Mouse (Mus musculus): ENCODE results near the gene Slc3a1. TPM values are rescaled to one million over a fixed set of nuclear protein-coding genes. Genes with fewer than 3 reads are reported as not detected.

The Slc3a1 gene
- polyA plus RNA-seq, 1 experiment = 0.33 TPM

GRCm38 (mm10) chr17:85033087-85033486, 4.9 kb downstream of the Slc3a1 start:
- Histone ChIP-seq H3K4me3 (ENCODE audit: extremely low read depth, insufficient read depth, insufficient read length) (no peak overlapping the region), H3K4me1 (ENCODE audit: control insufficient read depth, insufficient read depth, insufficient read length) (no peaks in the 10 kb centered on the region), H3K27ac (ENCODE audit: insufficient read depth, low read length) (no peak overlapping the region), H3K36me3 (ENCODE audit: control insufficient read depth, insufficient read depth, low read length) (no peaks in the 10 kb centered on the region), H3K27me3 (ENCODE audit: control insufficient read depth, insufficient read depth, low read length) (no peaks in the 10 kb centered on the region; the same call in 1 of the 2 replicates)
- 88% methylated on average over 3 of the region's 3 CpGs for WGBS
- no peak for TF ChIP-seq POLR2A (IDR thresholded peaks at IDR 0.05; ENCODE audit: low read depth, low read length)
- no peak for TF ChIP-seq CTCF (IDR thresholded peaks at IDR 0.05; ENCODE audit: extremely low read depth, insufficient read depth, insufficient read length, insufficient replicate concordance)
- DNase-seq (ENCODE audit: low read depth in 1 of 2, low spot score in 2 of 2) = no peak

GRCm38 (mm10) chr17:85034068-85034467, 5.9 kb downstream of the Slc3a1 start:
- TF ChIP-seq CTCF (IDR thresholded peaks at IDR 0.05; ENCODE audit: extremely low read depth, insufficient read depth, insufficient read length, insufficient replicate concordance) = no peak
- TF ChIP-seq POLR2A (IDR thresholded peaks at IDR 0.05; ENCODE audit: low read depth, low read length) = no peak
- no peak overlapping the region for H3K4me3 ChIP-seq (ENCODE audit: extremely low read depth, insufficient read depth, insufficient read length)
- no peaks in the 10 kb centered on the region for H3K36me3 ChIP-seq (ENCODE audit: control insufficient read depth, insufficient read depth, low read length)
- H3K27me3 ChIP-seq (ENCODE audit: control insufficient read depth, insufficient read depth, low read length) = no peaks in the 10 kb centered on the region; the same call in 1 of the 2 replicates
- no peak for DNase-seq (ENCODE audit: low read depth in 1 of 2, low spot score in 2 of 2)
- H3K4me1 ChIP-seq (ENCODE audit: control insufficient read depth, insufficient read depth, insufficient read length) = no peaks in the 10 kb centered on the region
- H3K27ac ChIP-seq (ENCODE audit: insufficient read depth, low read length) = no peak overlapping the region
- 72% methylated on average over 11 of the region's 11 CpGs for WGBS

DNA sequence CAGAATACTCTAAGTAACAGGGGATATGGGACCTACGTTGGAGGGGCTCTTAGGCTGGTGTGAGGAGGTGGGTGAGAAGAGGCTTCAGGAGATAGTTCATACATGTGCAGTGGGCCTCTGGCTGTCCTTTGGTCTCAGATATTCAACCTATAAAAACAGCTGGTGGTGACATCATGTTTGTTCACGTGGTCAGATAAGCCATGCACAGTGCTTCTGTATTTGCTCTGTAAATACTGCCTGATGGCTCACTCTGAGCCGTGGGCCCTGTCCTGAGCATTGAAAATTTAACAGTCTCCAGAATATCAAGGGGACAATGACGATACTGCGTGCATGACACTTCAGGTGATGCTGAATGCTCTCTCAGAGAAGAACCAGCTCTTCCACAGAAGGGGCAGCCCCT, 9.7 kb downstream of the Slc3a1 start:
- WGBS = 91% methylated on average over 5 of the region's 5 CpGs
- H3K36me3 ChIP-seq (ENCODE audit: control insufficient read depth, insufficient read depth, low read length) = no peaks in the 10 kb centered on the region

GRCm38 (mm10) chr17:85038311-85038710, 10.1 kb downstream of the Slc3a1 start:
- H3K4me3 ChIP-seq (ENCODE audit: extremely low read depth, insufficient read depth, insufficient read length) = no peak overlapping the region
- no peaks in the 10 kb centered on the region for H3K27me3 ChIP-seq (ENCODE audit: control insufficient read depth, insufficient read depth, low read length)
- no peak for DNase-seq (ENCODE audit: low read depth in 1 of 2, low spot score in 2 of 2)
- 91% methylated on average over 4 of the region's 4 CpGs for WGBS
- H3K36me3 ChIP-seq (ENCODE audit: control insufficient read depth, insufficient read depth, low read length) = no peaks in the 10 kb centered on the region
- no peaks in the 10 kb centered on the region for H3K4me1 ChIP-seq (ENCODE audit: control insufficient read depth, insufficient read depth, insufficient read length)
- H3K27ac ChIP-seq (ENCODE audit: insufficient read depth, low read length) = no peak overlapping the region
- no peak for TF ChIP-seq CTCF (IDR thresholded peaks at IDR 0.05; ENCODE audit: extremely low read depth, insufficient read depth, insufficient read length, insufficient replicate concordance)
- no peak for TF ChIP-seq POLR2A (IDR thresholded peaks at IDR 0.05; ENCODE audit: low read depth, low read length)

More for the DNA sequence above, 9.7 kb downstream of the Slc3a1 start:
- TF ChIP-seq CTCF (IDR thresholded peaks at IDR 0.05; ENCODE audit: extremely low read depth, insufficient read depth, insufficient read length, insufficient replicate concordance) (no peak), POLR2A (IDR thresholded peaks at IDR 0.05; ENCODE audit: low read depth, low read length) (no peak)
- H3K4me3 ChIP-seq (ENCODE audit: extremely low read depth, insufficient read depth, insufficient read length) = no peak overlapping the region
- no peak for DNase-seq (ENCODE audit: low read depth in 1 of 2, low spot score in 2 of 2)
- H3K27me3 ChIP-seq (ENCODE audit: control insufficient read depth, insufficient read depth, low read length) = no peaks in the 10 kb centered on the region
- no peak overlapping the region for H3K27ac ChIP-seq (ENCODE audit: insufficient read depth, low read length)
- H3K4me1 ChIP-seq (ENCODE audit: control insufficient read depth, insufficient read depth, insufficient read length) = no peaks in the 10 kb centered on the region

DNA sequence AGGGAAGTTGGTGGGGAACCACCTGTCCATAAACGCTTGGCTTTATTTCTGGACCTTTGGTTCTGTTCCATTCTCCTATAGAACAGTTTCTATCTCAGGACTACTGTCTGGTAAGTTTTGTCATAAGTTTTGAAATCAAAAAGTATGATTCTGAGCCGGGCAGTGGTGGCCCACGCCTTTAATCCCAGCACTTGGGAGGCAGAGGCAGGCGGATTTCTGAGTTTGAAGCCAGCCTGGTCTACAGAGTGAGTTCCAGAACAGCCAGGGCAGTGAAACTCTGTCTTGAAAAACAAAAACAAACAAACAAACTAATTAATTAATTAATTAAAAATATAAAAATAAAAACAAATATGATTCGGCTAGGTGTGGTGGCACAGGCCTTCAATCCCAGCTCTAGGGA, 10.6 kb downstream of the Slc3a1 start:
- TF ChIP-seq POLR2A (IDR thresholded peaks at IDR 0.05; ENCODE audit: low read depth, low read length) = no peak
- no peak for TF ChIP-seq CTCF (IDR thresholded peaks at IDR 0.05; ENCODE audit: extremely low read depth, insufficient read depth, insufficient read length, insufficient replicate concordance)
- 91% methylated on average over 5 of the region's 5 CpGs for WGBS
- Histone ChIP-seq H3K36me3 (ENCODE audit: control insufficient read depth, insufficient read depth, low read length) (no peaks in the 10 kb centered on the region), H3K4me3 (ENCODE audit: extremely low read depth, insufficient read depth, insufficient read length) (no peak overlapping the region), H3K4me1 (ENCODE audit: control insufficient read depth, insufficient read depth, insufficient read length) (no peaks in the 10 kb centered on the region), H3K27ac (ENCODE audit: insufficient read depth, low read length) (no peak overlapping the region), H3K27me3 (ENCODE audit: control insufficient read depth, insufficient read depth, low read length) (no peaks in the 10 kb centered on the region)
- DNase-seq (ENCODE audit: low read depth in 1 of 2, low spot score in 2 of 2) = no peak

DNA sequence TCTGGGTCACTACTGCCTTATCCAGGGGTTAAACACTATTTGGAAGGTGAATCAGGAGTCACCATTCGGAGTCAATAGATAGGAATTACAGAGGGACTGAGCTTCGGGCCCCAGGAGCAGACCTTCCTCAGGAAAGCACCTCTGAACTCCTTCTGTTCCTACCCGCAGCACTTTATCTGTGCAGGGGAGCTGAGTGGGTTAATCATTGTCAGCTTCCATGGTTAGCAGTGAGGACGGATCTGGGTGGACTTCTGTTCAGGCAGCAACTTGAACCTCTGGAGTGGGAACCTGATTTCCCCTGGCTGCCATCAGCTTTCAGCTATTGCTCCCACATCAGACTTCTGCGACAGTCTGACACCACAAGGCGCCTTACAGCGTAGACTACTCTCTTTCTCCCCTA, 12.7 kb downstream of the Slc3a1 start:
- WGBS = 84% methylated on average over 7 of the region's 7 CpGs
- H3K27me3 ChIP-seq (ENCODE audit: control insufficient read depth, insufficient read depth, low read length) = no peaks in the 10 kb centered on the region
- no peak overlapping the region for H3K27ac ChIP-seq (ENCODE audit: insufficient read depth, low read length)
- no peak overlapping the region for H3K4me3 ChIP-seq (ENCODE audit: extremely low read depth, insufficient read depth, insufficient read length)
- H3K4me1 ChIP-seq (ENCODE audit: control insufficient read depth, insufficient read depth, insufficient read length) = no peaks in the 10 kb centered on the region
- no peaks in the 10 kb centered on the region for H3K36me3 ChIP-seq (ENCODE audit: control insufficient read depth, insufficient read depth, low read length)
- TF ChIP-seq POLR2A (IDR thresholded peaks at IDR 0.05; ENCODE audit: low read depth, low read length) = no peak
- no peak for DNase-seq (ENCODE audit: low read depth in 1 of 2, low spot score in 2 of 2)

GRCm38 (mm10) chr17:85042419-85042818, 14.2 kb downstream of the Slc3a1 start:
- Histone ChIP-seq H3K27ac (ENCODE audit: insufficient read depth, low read length) (no peak overlapping the region), H3K4me3 (ENCODE audit: extremely low read depth, insufficient read depth, insufficient read length) (no peak overlapping the region), H3K36me3 (ENCODE audit: control insufficient read depth, insufficient read depth, low read length) (no peaks in the 10 kb centered on the region), H3K27me3 (ENCODE audit: control insufficient read depth, insufficient read depth, low read length) (no peaks in the 10 kb centered on the region), H3K4me1 (ENCODE audit: control insufficient read depth, insufficient read depth, insufficient read length) (no peaks in the 10 kb centered on the region)
- no peak for DNase-seq (ENCODE audit: low read depth in 1 of 2, low spot score in 2 of 2)
- TF ChIP-seq CTCF (IDR thresholded peaks at IDR 0.05; ENCODE audit: extremely low read depth, insufficient read depth, insufficient read length, insufficient replicate concordance) (no peak), POLR2A (IDR thresholded peaks at IDR 0.05; ENCODE audit: low read depth, low read length) (no peak)
- WGBS = 88% methylated on average over 6 of the region's 6 CpGs

All from spleen, adult 2 months (tissue).